Mouse (Mus musculus): ENCODE data around the gene Sec23a.
"Not testable (repeated sequence)": the region's sequence is repeated elsewhere in the genome, so short reads cannot be mapped to it uniquely, and the experiment has no call there.

Sec23a gene

GRCm38 (mm10) chr12:58985766-58986165 is 26.1 kb downstream of the Sec23a start:
- in situ Hi-C loops (cut with MseI, MboI): no loop called here

DNA sequence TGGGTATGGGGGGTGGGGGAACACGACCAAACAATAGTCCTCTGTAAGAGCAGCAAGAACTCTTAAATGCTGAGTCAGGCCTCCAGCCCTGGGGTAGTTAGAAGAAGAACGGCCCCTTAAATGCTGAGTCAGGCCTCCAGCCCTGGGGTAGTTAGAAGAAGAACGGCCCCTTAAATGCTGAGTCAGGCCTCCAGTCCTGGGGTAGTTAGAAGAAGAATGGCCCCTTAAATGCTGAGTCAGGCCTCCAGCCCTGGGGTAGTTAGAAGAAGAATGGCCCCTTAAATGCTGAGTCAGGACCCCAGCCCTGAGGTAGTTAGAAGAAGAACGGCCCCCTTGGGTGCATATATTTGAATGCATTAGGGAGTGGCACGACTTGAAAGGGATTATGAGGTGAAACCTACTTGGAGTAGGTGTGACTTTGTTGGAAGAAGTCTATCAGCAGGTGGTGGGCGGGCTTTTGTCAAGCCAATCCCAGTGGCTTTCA is 30.6 kb downstream of the Sec23a start:
- in situ Hi-C loops (cut with MseI, MboI): not testable (repeated sequence)

- in situ Hi-C loops (cut with MseI, MboI): no loop called here
Observed at GRCm38 (mm10) chr12:58976966-58977365, 34.9 kb downstream of the Sec23a start.

DNA sequence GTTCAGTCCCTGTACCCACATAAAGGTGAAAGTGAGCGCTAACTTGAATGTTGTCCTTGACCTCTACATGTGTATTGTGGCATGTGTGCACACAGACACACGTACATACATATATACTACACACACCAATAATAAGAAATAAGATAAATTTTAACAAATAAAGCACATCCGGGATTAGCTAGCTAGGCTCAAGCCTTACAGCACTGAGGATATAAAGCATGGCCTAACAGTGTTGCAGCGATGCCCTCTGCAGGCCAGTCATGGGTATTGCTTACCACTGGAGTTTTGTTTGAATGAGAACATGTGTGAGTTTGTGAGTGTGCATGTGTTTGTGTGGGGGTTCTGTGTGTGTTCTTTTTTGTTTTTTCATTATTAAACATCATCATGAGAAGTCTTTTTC is 47.2 kb downstream of the Sec23a start:
- in situ Hi-C loops (cut with MseI, MboI): no loop called here

GRCm38 (mm10) chr12:58960844-58961243 is 51.0 kb downstream of the Sec23a start:
- in situ Hi-C loops (cut with MseI, MboI): no loop called here

- in situ Hi-C loops (cut with MseI, MboI): no loop called here
Observed at GRCm38 (mm10) chr12:58956624-58957023, 55.2 kb downstream of the Sec23a start.

DNA sequence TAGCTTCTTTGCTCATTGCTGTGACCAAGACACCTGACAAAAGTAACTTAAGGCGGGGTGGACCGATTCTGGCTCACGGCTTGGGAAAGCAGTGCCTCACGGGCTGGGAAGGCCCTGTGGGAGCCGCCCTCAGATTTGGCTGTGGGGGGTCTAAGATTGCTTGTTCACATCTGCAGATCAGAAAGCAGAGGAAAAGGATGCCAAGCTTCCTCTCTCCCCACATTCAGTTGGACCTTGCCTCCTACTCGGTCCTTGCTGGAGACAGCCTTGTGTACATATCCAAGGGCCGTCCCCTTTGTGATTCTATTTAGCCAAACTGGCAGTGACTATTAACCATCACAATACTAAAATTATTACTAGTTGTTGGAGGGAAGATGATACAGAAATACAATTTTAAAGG is 55.7 kb downstream of the Sec23a start:
- in situ Hi-C loops (cut with MseI, MboI): no loop called here

DNA sequence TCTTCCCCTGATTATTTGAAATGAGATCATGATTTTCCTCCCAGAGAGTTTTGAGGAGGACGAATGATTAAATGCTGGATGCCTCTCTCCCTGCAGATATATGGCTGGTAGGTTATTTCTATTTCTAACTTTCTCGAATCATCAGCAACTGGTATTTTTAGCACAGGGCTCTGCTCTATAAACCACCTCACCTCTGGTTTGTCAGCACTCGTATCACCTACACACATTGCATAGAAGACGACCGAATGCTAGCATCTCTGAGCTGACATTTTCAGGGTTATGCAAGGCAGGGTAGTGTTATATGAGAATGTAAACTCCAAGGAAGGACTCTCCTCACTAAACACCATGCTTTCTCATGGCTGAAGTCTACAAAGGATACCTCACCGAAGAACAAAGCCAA is 63.9 kb downstream of the Sec23a start:
- in situ Hi-C loops (cut with MseI, MboI): loop anchor here (25.0 kb wide), 1 partner anchor 1111 kb away; no protein-coding TSS in a partner anchor

DNA sequence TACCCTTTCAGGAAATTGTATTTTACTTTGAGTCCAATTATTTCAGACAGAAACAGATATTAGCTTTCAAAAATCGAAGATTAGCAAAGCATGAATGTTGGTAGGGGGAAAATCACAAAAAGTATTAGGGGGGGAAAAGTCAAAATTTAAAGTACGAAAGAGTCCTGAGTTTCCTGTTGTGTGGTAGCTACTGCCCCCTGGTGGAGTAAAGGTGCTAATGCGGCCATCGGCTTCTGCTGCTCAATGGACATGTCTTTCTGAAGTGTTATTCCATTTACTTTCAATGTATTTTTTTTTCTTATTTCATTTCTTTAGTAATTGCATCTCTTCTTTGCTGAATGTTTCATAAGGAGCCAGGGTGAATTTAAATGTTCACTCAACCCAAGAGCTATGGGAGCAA is 64.6 kb downstream of the Sec23a start:
- in situ Hi-C loops (cut with MseI, MboI): loop anchor here (25.0 kb wide), 1 partner anchor 1110 kb away; no protein-coding TSS in a partner anchor

DNA sequence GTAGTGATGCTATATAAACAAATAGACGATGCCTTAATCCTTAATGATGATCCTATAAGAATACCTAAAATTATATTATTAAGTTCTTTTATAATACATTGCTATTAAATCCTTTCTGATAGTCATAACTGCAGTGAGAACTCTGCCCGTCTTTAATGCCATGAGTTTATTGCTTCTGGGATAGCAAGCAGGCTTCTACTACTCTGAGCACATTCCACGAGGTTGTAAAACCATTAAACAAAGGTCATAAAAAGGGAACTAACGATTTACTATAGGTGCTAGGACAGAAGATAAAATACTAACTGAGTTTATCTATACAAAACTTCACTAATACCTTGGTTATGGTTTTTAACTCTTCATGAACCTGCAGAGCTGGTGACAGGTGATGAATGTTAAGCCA is 69.3 kb downstream of the Sec23a start:
- in situ Hi-C loops (cut with MseI, MboI): loop anchor here (25.0 kb wide), 1 partner anchor 1105 kb away; no protein-coding TSS in a partner anchor

GRCm38 (mm10) chr12:58934580-58934979 is 77.2 kb downstream of the Sec23a start:
- in situ Hi-C loops (cut with MseI, MboI): loop anchor here (25.0 kb wide), 1 partner anchor 1097 kb away; no protein-coding TSS in a partner anchor

- in situ Hi-C loops (cut with MseI, MboI): loop anchor here (25.0 kb wide), 1 partner anchor 1088 kb away; no protein-coding TSS in a partner anchor
Observed at GRCm38 (mm10) chr12:58924996-58925395, 86.8 kb downstream of the Sec23a start.

- in situ Hi-C loops (cut with MseI, MboI): no loop called here
Observed at GRCm38 (mm10) chr12:58924025-58924424, 87.8 kb downstream of the Sec23a start.

GRCm38 (mm10) chr12:58920775-58921174 is 91.0 kb downstream of the Sec23a start:
- in situ Hi-C loops (cut with MseI, MboI): no loop called here

- in situ Hi-C loops (cut with MseI, MboI): no loop called here
Observed at GRCm38 (mm10) chr12:58919516-58919915, 92.3 kb downstream of the Sec23a start.

GRCm38 (mm10) chr12:58909826-58910225 is 102.0 kb downstream of the Sec23a start:
- in situ Hi-C loops (cut with MseI, MboI): no loop called here
